Mouse (Mus musculus) CD8-positive naive resting alpha-beta T cell, adult 2 months (primary cell): ENCODE measurements around the gene Akt1.

Source experiments
- DNase-seq, 2 experiments: peaks; one replicate each; pipeline ENCODE4 v3.0.0; 2022; ENCODE audit warnings: low read depth in 2 of 2, low spot score in 2 of 2

The Akt1 gene

GRCm38 (mm10) chr12:112674132-112675011 is at the start of gene Akt1:
Gene Akt1, minus strand, starts transcription at chr12:112674884.
- peak in 1 of 2 experiments; percentile 28 for DNase-seq

- DNase-seq: peak; percentile 51 to 68
These were observed 49.6 kb upstream of the Akt1 start for GRCm38 (mm10) chr12:112724077-112724805.

- DNase-seq: no peak
These were observed 48.8 kb upstream of the Akt1 start for GRCm38 (mm10) chr12:112723445-112723844.

GRCm38 (mm10) chr12:112723028-112723330 is 48.3 kb upstream of the Akt1 start:
- DNase-seq: no peak

GRCm38 (mm10) chr12:112722240-112723027 is 47.8 kb upstream of the Akt1 start:
- DNase-seq: no peak

- DNase-seq: peak in 1 of 2 experiments; percentile 27
These were observed 46.9 kb upstream of the Akt1 start for GRCm38 (mm10) chr12:112721424-112722239.

GRCm38 (mm10) chr12:112720890-112721423 is 46.3 kb upstream of the Akt1 start:
- no peak for DNase-seq

GRCm38 (mm10) chr12:112720216-112720615 is 45.5 kb upstream of the Akt1 start, which contains the start of gene Cep170b:
Gene Cep170b, plus strand, starts transcription at chr12:112720455.
- no peak for DNase-seq

- DNase-seq: no peak
These were observed 44.3 kb upstream of the Akt1 start for GRCm38 (mm10) chr12:112718995-112719394.

- peak; percentile 31 to 58 for DNase-seq
These were observed 42.5 kb upstream of the Akt1 start for GRCm38 (mm10) chr12:112717140-112717539.

- no peak for DNase-seq
These were observed 39.3 kb upstream of the Akt1 start for GRCm38 (mm10) chr12:112713984-112714383.

- DNase-seq: no peak
These were observed 32.8 kb upstream of the Akt1 start for GRCm38 (mm10) chr12:112707573-112707869.

- peak; percentile 77 to 80 for DNase-seq
These were observed 32.3 kb upstream of the Akt1 start for GRCm38 (mm10) chr12:112706704-112707572.

- DNase-seq: no peak
These were observed 28.0 kb upstream of the Akt1 start for GRCm38 (mm10) chr12:112702374-112703320.

- no peak for DNase-seq
These were observed 25.8 kb upstream of the Akt1 start for GRCm38 (mm10) chr12:112700522-112700921.

- no peak for DNase-seq
These were observed 22.2 kb upstream of the Akt1 start for GRCm38 (mm10) chr12:112696806-112697425.

GRCm38 (mm10) chr12:112694127-112694475 is 19.4 kb upstream of the Akt1 start:
- no peak for DNase-seq
